Mouse (Mus musculus) retina, adult 2 months (tissue): ENCODE measurements at regions not wholly inside any gene's neighbourhood (a gene's known extent, or its start where the extent isn't known, plus 50 kb on each side); places are given as distances from the start of the nearest gene placed in this dataset.

Experiments used
- DNase-seq: peaks from one replicate; pipeline ENCODE4 v3.0.0-alpha.2; 2012; ENCODE audit warnings: low read depth, low spot score

DNA sequence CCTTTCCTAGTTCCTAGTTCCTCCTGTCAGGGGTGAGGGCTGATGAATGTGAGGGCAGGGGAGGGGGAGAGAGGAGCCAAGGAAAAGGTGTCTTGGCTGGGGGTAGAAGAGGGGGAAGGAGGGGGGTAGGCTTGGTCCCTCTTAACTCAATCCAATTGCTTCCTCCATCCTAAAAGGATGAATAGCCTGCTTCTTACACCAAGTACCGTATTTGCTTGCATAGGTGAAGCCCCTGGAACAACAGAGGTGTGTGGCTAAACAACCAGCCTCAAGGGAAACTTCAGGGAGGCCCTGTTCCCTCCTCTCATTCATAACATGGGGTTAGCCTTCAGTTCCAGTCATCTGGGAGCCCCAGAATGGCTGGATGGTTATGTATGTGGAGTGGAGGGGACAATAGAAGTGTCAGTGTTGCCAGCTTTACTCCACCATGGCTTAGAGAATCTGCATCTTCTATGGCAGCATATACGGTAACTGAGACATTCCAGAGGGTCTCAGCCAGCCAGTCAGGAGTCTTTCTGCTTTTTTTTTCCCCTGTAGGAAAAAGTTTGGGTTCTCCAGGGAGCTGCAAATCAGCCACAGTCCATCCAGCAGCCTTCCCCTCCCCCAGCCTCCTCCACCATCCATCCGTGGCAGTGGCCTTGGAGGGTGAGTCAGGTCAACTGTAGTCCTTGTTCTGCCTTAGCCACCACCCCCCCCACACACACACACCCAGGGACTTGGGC is 100.2 kb upstream of the Ccnd2 start:
- DNase-seq = no peak

DNA sequence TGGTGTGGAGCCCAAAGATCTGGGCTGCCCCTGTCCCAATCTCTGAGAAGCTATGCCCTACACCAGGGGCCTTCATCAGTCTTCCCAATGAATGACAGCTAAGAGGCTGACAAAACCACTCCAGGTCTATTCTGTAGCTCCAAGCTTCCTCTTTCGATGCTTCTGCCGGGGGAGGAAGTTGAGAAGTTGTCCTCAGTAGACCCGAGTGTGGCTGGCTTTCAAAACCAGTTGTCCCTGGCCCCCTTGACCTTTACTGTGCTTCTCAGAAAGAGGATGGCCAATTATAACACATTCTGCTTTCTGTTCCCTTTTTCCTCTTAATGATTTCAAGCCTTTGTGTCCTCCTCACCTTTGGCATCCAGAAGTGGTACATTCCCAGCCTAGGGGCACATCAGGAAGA is 101.9 kb upstream of the Ccnd2 start:
- no peak for DNase-seq

DNA sequence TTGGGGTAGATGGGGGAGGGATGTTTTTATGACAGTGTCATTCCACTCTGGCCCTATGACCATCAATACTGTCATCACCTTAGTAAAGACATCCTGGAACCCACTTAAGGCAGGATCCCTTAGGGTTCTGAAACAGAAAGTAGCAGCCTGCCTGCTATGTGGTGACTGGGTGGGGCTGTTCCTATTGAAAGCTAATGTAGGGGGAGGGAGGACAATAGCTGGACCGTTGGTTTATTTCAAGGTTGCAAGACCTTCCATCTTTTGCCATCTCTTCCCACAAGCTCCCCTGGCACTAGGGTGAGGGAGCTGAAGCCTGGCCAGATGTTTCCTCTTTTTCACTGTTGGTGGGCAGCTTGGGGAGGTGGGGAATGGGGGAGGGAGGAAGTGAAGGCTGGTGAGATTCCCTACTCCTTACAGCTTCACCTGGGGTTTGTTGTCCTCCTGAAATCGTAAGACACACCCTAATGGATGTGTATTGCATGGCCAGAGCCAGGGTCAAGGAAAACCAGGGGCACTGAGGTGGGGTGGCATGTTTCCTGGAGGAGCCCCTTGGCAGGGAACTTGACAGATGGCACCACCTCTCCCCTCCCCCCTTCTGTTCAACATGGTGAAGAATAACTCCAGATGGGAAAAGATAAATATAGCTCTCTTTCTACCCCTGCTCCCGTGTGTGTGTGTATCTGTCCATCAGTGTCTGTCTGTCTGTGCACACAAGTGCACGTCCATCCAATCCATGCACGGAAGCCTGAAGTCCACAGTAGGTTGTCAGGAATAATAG is 112.1 kb upstream of the Ccnd2 start:
- no peak for DNase-seq

DNA sequence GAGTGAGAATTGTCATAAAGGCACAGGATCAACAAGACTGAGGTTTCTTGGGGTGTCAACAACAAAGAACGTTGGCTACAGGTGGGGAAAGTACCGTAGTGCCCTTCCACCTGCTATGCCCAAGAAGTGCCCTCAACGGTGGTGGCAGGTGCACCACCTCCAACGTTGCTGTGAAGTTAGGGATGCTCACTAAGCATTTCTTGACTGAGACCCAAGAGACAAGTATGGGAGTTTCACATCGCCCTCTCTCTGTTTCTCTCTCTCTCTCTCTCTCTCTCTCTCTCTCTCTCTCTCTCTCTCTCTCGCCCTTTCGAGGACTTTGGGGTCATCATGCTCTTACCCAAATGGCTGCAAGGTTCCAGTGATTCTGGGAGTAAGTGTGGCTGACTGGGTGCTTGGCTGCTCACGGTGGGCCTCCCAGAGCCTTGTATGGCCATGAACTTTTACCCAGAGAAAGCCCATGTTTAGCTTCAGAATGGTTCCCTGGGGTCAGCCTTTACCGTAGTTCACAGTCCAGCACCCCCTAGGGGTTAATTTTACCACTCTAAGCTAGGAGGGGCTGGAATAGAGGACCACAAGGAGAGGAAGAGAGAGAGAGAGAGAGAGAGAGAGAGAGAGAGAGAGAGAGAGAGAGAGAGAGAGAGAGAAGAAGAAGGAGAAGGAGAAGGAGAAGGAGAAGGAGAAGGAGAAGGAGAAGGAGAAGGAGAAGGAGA is 113.2 kb upstream of the Ccnd2 start:
- no peak for DNase-seq

DNA sequence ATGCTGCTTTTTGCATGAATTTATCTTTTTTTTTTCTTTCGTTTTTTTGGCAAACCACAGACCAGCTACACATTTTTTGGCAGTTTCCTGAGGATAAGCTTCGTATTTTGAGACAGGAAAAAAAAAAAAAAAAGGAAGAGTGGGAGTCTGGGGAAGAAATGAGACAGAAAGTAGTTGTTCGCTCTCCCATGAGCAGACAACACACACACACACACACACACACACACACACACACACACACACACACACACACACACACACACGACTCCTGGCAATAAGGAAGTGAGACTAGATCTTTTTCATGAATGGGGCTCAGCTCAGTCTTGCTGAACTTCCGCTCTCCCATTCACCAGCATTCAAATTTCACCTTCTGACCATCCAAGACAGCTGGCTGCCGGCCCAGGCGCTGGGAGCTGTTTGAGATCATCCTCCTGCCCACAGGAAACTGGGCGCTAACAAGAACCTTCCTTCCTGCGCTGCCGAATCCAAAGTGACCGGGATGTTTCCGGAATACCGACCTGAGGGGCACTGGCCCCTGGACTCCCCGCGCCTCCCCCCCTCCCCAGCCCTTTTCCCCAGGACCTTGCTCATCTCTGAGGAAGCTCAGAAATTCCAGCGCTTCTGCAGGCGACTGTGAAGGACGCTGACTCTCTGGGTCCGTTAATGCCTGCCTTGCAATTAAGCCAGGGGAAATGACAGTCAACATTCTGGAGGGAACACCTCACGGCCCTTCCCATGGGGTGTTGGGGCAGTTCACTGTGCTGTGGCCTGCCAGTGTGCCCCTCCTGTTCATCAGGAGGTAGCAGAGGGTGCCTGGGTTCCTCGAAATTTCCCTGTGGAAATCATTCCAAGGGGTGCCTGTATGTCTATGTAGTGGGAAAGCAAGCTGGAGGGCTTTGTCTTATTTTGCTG is 114.2 kb upstream of the Ccnd2 start:
- DNase-seq = no peak

DNA sequence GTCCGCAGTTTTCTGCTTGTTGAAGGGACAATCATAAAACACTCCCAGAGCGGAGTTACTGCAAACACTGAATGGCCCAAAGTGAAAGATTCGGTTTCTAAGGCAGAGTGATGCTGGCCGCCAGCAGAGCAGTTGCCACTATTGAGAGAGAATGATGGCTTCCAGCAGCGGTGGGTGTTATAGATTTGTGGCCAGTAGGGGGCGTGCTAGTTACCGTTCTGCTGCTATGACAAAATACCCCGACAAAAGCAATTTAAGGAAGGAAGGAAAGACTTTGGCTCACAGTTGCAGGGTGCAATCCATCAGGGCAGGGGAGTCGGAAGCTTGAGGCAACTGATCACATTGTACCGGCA is 114.8 kb upstream of the Ccnd2 start:
- DNase-seq = no peak

DNA sequence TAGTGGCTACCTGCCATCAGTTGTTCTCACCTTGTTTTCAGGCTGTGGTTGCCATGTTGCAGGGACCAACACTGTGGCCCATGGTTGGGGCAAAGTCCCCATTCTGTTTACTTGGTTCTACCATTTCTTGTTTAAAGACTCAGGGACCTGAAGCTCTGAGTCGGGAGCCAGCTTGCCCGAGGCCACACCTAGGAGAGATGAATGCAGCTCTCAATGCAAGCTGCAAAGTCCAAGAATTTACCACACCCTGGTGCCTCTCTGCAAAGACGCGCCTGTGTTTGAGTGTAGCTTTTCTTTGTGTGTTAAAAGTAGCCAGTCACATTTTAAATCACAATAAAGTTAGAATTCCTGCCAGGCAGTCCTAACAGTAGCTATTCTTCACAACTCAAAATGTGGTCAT is 117.0 kb upstream of the Ccnd2 start:
- no peak for DNase-seq

DNA sequence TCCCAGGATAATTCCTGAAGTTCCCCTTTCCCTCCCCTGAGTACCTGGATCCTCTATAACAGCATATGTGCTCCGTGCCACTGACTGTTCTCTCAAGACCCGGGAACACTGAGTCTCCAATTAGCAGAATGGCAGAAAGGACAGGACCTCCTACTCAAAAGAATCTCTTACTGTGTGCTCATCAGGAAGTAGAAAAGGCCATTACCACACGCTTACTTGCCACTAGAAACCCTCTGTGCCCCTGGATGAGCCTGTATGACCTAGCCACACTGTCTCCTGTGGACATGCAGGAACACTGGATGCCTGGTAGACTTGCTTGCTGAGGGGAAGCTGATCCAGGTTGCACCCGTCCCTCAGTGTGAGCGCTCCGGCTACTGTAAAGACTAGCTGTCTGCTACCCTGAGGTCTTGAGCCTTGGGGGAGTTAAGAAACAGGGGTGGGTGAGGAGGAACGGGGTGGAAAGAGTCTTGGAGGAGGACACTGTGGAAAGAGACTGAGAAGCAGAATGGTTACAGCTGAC is 117.6 kb upstream of the Ccnd2 start:
- DNase-seq = no peak

DNA sequence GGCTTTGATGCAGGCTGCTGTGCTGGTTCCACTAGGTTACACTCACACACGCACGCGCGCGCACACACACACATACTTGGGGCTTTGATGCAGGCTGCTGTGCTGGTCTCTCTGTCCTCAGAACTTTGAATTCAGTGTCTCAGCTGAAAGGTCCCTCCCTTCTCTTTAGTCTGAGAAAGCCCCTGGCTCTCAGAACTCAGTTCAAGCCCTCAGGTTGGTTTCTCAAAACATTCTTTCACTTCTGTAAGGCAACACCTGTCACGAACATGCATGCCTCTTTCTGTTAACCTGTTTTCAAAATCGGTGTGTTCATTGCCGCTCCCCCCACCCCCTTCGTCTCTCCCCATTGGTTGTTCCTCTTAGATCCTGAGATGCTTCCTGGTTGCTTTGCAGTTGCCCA is 118.8 kb upstream of the Ccnd2 start:
- no peak for DNase-seq

DNA sequence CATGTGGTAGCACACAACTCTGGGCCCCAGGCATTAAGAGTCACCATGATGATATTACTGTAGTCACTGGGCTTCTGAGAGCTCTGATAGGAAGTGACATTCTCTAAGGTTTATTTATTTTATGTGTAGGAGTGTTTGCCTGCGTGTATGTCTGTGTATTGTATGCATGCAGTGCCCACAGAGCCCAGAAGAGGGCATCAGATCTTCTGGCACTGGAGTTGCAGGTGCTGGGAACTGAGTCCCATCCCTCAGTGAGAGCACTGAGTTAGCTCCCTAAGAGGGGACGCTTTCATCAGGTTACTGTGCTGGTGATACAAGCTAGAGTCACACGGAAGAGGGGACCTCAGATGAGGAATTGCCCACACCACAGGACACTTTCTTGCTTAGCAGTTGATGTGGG is 119.4 kb upstream of the Ccnd2 start:
- DNase-seq = no peak

DNA sequence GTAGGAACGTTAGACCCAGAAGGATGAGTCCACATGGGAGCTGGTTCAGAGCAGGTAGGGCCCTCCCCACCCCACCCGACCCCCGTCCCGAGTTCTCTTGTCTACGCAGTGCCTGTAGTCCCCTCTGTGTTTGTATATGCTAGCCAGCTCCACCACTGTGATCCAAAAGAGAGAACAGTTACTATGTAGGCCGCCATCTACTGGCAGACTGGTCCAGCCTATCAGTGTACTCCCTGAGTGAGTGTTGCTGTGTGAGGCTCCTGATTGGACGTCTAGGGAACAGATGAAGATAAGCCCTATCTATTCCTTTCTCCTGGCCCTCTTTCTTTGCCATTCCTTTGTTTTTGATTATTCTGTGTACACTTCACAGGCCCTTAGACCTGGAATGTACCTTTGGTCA is 120.6 kb upstream of the Ccnd2 start:
- DNase-seq = no peak

DNA sequence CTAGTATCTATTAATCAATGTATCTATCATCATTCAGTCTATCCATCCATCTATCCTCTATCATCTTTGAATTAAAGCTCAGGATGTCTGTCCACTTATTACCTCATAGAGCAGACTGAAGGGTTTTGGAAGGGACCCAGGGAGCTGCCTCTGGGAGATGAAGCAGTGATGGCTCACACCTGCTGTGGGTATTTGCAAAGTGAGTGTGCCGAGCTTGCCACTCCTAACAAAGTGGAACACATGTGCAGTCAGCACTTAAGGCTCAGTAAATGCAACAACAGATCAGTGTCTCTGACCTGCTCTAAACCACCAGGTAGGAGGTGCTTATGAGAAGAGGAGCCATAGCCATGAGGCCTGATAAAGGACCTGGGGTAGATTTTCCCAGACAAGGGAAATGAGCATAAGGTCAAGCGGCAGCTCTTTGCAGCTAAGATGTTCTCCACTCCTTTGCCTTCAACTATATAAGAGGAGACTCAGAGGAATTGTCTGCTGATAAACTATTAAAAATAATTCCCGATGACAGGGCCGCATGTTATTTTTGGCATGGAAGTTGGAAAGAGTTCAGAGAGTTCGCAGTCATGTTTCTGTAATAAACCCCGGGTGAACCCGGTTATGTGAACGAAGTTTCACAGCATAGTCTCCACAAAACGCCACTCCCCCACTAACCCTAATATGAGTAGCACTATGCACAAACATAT is 122.9 kb upstream of the Ccnd2 start:
- DNase-seq = no peak

DNA sequence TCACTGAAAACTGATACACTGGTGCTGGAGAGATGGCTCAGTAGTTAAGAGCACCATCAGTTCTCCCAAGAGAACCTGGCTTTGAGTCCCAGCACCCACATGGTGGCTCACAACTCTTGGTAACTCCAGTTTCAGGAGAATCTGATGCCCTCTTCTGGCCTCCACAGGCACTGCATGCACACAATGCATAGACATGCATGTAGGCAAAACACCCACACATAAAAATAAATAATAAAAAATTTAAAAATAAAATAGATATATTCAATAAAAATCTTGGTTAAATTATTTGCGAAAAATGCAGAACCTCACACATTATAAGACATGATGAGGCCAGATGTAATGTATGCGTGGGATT is 123.4 kb upstream of the Ccnd2 start:
- DNase-seq = no peak

DNA sequence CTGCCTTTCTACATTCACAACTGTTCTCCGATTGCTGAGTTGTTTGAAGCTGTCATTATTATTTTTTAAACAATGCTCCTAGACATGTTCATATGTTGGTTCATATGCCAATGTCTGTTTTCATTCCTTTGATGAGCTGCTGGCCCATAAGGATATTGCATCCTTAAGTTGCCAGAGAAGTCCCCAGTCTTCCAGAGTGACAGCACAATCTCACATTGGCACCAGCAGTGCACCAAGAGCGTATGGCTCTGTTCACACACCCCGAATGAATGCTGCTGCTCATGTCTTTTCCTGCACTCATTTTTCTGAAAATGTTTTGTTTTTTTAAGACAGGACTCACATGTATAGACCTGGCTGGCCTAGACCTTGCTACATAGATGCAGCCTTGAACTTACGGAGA is 124.4 kb upstream of the Ccnd2 start:
- no peak for DNase-seq

DNA sequence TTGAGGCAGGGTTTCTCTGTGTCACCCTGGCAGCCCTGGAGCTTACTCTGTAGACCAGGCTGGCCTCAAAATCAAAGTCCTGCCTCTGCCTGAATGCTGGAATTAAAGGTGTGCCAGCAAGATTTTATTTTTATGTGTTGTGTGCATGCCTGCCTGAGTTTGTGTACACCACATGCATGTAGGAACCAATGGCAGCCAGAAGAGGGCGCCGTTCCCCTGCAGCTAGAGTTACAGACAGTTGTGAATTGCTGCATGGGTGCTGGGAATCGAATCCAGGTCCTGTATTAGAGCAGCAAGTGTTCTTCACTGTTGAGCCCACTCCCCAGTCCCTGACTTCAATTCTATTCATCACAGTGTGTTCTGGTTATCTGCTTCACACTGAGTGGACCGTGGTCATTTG is 126.4 kb upstream of the Ccnd2 start:
- DNase-seq = no peak

DNA sequence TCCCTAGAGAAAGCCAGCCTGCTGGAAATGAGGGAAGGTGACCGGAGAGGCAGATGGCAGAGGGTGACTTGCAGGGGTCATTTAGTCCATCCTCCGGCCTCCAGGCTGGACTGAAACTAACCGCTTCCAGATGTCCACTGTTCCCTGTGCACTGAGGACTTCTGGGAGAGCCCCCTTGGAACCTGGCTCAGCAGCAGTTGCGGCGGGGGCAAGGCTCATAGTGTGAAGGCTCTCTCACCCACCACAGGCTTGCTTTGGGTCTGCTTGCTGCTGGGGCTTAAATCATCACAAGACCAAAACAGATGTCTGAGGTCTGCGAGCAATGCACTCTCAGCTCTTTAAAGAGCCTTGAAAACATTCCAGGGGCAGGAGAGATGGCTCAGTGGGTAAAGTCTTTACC is 132.2 kb upstream of the Ccnd2 start:
- DNase-seq = no peak

DNA sequence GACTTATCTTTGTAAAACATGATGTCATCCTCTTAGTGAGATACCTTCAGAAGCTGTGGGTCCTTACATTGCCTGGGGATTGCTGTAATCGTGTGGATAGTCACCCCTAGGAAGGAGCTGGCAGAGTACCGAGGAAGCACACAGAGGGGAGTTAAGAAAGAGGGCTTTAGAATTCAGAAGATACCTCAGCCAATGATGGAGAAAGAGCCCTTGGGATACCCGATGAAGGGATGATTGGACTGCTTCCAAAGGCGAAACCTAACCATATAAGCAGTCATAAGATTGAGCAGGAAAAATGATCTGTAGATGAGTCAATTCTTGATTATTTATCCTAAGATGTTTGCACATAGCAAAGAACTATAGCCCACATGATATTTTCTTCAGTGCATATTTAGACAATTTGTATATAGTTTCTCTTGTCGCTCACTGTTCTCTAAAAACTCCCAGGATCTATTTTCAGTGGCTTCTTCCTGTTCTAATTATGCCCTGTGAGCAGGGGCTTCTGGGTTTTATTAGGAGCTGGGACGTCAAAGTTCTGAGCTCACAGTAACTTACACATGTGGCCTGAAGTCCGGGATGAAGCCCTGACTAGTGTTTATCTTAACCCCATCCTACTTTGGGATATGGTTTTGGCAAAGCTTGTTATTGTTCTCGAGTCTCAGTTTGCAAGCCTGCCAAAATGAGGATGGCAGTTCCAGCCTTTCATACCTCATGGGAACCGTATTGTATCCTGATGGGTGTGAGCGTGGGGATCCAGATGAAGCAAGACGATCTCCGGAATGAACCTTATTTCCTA is 134.9 kb upstream of the Ccnd2 start:
- DNase-seq = no peak

DNA sequence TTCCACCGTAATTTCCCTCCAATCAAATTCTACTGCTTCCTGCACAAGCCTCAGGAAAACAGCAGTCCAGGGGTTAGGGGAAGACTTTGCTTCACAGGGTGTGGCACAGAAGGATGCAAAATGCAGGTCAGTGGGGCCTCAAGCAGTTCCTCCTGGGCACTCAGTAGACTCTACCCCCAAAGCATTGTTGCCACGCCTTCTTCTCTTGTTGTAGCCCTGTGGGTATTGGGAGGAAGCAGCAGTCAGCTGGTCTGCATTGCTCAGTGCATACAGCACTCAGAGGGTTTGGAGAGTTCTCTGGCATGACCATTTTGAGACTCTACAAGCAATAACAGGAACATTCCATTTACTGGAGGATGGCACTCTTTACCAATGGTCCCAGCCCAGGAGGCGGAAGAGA is 137.0 kb upstream of the Ccnd2 start:
- no peak for DNase-seq

DNA sequence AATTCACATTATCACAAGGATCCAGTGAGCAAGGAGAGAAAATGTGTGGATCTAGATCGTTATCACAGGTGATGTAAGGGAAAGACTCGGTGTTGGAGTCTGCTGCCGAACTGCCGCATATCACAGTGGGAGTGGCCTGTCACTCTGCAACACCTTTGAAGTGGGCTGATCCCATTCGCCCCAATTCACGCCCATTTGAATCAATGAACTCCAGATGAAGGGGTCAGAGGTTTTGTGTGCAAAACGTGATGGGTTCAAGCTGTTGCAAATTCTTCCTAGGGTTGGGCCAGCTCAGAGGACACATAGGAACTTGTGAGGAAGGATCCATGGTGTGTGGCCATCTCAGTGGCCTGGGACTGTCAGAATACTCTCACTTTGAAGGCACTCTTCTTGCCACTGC is 139.9 kb upstream of the Ccnd2 start:
- DNase-seq = no peak

DNA sequence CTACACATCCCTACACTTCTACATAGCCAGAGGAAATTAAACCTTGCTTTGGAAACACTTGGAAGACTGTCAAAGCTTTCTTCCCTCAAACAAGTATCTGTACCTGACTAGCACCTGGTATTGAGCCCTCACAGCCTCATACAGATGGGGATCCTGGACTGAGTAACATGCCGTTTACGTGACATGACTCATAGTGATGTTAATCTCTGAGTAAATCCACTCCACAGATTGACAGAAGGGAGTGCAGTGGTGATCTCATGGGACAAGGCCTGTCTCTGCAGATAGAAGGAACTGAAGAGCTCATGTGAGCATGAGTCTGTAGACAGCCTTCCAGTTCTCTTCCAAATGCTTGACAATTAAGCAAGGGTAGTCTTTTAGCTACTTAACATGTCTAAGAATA is 141.8 kb upstream of the Ccnd2 start:
- no peak for DNase-seq
